Mouse (Mus musculus): ENCODE data around the gene 9530053A07Rik.
"Not testable (repeated sequence)": the region's sequence is repeated elsewhere in the genome, so short reads cannot be mapped to it uniquely, and the experiment has no call there.

The 9530053A07Rik gene

GRCm38 (mm10) chr7:28129166-28129565, at the start of gene 9530053A07Rik:
9530053A07Rik (plus strand) TSS chr7:28129466.
- in situ Hi-C loops (cut with MboI; ENCODE audit: low pct_unique_long_range_greater_than_20kb in 1 of 2, low sequenced_read_pairs in 2 of 2, unreplicated experiment in 1 of 2): no loop called here

GRCm38 (mm10) chr7:28084215-28084614, 45.1 kb upstream of the 9530053A07Rik start:
- in situ Hi-C loops (cut with MboI; ENCODE audit: low pct_unique_long_range_greater_than_20kb in 1 of 2, low sequenced_read_pairs in 2 of 2, unreplicated experiment in 1 of 2): loop anchor here in 1 of 2 experiments (10.0 kb wide), 1 partner anchor 61 kb away; no protein-coding TSS in a partner anchor

- in situ Hi-C loops (cut with MboI; ENCODE audit: low pct_unique_long_range_greater_than_20kb in 1 of 2, low sequenced_read_pairs in 2 of 2, unreplicated experiment in 1 of 2): loop anchor here in 1 of 2 experiments (10.0 kb wide), 1 partner anchor 59 kb away; no protein-coding TSS in a partner anchor
Observed at GRCm38 (mm10) chr7:28086236-28086635, 43.0 kb upstream of the 9530053A07Rik start.

GRCm38 (mm10) chr7:28093541-28093940, 35.7 kb upstream of the 9530053A07Rik start:
- in situ Hi-C loops (cut with MboI; ENCODE audit: low pct_unique_long_range_greater_than_20kb in 1 of 2, low sequenced_read_pairs in 2 of 2, unreplicated experiment in 1 of 2): no loop called here

- in situ Hi-C loops (cut with MboI; ENCODE audit: low pct_unique_long_range_greater_than_20kb in 1 of 2, low sequenced_read_pairs in 2 of 2, unreplicated experiment in 1 of 2): no loop called here
Observed at GRCm38 (mm10) chr7:28099101-28099500, 30.2 kb upstream of the 9530053A07Rik start.

- in situ Hi-C loops (cut with MboI; ENCODE audit: low pct_unique_long_range_greater_than_20kb in 1 of 2, low sequenced_read_pairs in 2 of 2, unreplicated experiment in 1 of 2): no loop called here
Observed at GRCm38 (mm10) chr7:28100596-28101590, 28.4 kb upstream of the 9530053A07Rik start.

GRCm38 (mm10) chr7:28102936-28103335, 26.3 kb upstream of the 9530053A07Rik start:
- in situ Hi-C loops (cut with MboI; ENCODE audit: low pct_unique_long_range_greater_than_20kb in 1 of 2, low sequenced_read_pairs in 2 of 2, unreplicated experiment in 1 of 2): not testable (repeated sequence)

GRCm38 (mm10) chr7:28104670-28105069, 24.6 kb upstream of the 9530053A07Rik start:
- in situ Hi-C loops (cut with MboI; ENCODE audit: low pct_unique_long_range_greater_than_20kb in 1 of 2, low sequenced_read_pairs in 2 of 2, unreplicated experiment in 1 of 2): no loop called here

GRCm38 (mm10) chr7:28106241-28106640, 23.0 kb upstream of the 9530053A07Rik start:
- in situ Hi-C loops (cut with MboI; ENCODE audit: low pct_unique_long_range_greater_than_20kb in 1 of 2, low sequenced_read_pairs in 2 of 2, unreplicated experiment in 1 of 2): no loop called here

GRCm38 (mm10) chr7:28114648-28115047, 14.6 kb upstream of the 9530053A07Rik start:
- in situ Hi-C loops (cut with MboI; ENCODE audit: low pct_unique_long_range_greater_than_20kb in 1 of 2, low sequenced_read_pairs in 2 of 2, unreplicated experiment in 1 of 2): no loop called here

- in situ Hi-C loops (cut with MboI; ENCODE audit: low pct_unique_long_range_greater_than_20kb in 1 of 2, low sequenced_read_pairs in 2 of 2, unreplicated experiment in 1 of 2): no loop called here
Observed at GRCm38 (mm10) chr7:28137613-28138012, 8.3 kb downstream of the 9530053A07Rik start.

- in situ Hi-C loops (cut with MboI; ENCODE audit: low pct_unique_long_range_greater_than_20kb in 1 of 2, low sequenced_read_pairs in 2 of 2, unreplicated experiment in 1 of 2): loop anchor here in 1 of 2 experiments (10.0 kb wide), 1 partner anchor 63 kb away; no protein-coding TSS in a partner anchor
Observed at GRCm38 (mm10) chr7:28148263-28148662, 19.0 kb downstream of the 9530053A07Rik start.

GRCm38 (mm10) chr7:28149841-28150240, 20.6 kb downstream of the 9530053A07Rik start:
- in situ Hi-C loops (cut with MboI; ENCODE audit: low pct_unique_long_range_greater_than_20kb in 1 of 2, low sequenced_read_pairs in 2 of 2, unreplicated experiment in 1 of 2): loop anchor here in 1 of 2 experiments (10.0 kb wide), 1 partner anchor 65 kb away; no protein-coding TSS in a partner anchor

- in situ Hi-C loops (cut with MboI; ENCODE audit: low pct_unique_long_range_greater_than_20kb in 1 of 2, low sequenced_read_pairs in 2 of 2, unreplicated experiment in 1 of 2): no loop called here
Observed at GRCm38 (mm10) chr7:28151584-28152221, 22.4 kb downstream of the 9530053A07Rik start.

GRCm38 (mm10) chr7:28153595-28153994, 24.3 kb downstream of the 9530053A07Rik start:
- in situ Hi-C loops (cut with MboI; ENCODE audit: low pct_unique_long_range_greater_than_20kb in 1 of 2, low sequenced_read_pairs in 2 of 2, unreplicated experiment in 1 of 2): not testable (repeated sequence)

- in situ Hi-C loops (cut with MboI; ENCODE audit: low pct_unique_long_range_greater_than_20kb in 1 of 2, low sequenced_read_pairs in 2 of 2, unreplicated experiment in 1 of 2): no loop called here
Observed at GRCm38 (mm10) chr7:28159292-28159691, 30.0 kb downstream of the 9530053A07Rik start.

GRCm38 (mm10) chr7:28159893-28160292, 30.6 kb downstream of the 9530053A07Rik start:
- in situ Hi-C loops (cut with MboI; ENCODE audit: low pct_unique_long_range_greater_than_20kb in 1 of 2, low sequenced_read_pairs in 2 of 2, unreplicated experiment in 1 of 2): loop anchor here in 1 of 2 experiments (10.0 kb wide), 1 partner anchor 105 kb away; the partner anchor contains the start of gene Psmc4

GRCm38 (mm10) chr7:28161163-28161749, 32.0 kb downstream of the 9530053A07Rik start:
- in situ Hi-C loops (cut with MboI; ENCODE audit: low pct_unique_long_range_greater_than_20kb in 1 of 2, low sequenced_read_pairs in 2 of 2, unreplicated experiment in 1 of 2): loop anchor here in 1 of 2 experiments (10.0 kb wide), 1 partner anchor 106 kb away; the partner anchor contains the start of gene Psmc4

All from mouse embryonic stem cell (cell line).